ENCODE assay signal across 9 mouse cellular contexts in the genomic region with DNA sequence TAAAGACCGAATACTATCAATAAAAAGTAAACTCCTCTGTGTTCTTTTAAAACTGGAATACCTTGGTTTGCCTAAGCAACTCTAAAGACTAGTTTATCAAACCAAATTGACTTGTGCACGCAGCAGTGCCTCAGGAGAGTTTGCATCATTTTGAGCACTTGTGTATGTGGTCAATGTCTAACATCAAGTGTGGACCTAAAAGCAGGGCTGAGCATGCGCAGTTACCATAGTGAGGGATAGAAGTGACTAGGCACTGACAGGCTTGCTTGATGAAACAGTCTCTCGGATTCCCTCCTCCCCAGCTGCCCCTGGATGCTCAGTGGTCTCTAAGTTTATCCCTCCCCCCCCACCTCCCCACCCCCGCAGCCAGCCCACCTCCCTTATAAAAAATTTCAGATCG. TPM values are rescaled to one million over a fixed set of nuclear protein-coding genes. Genes with fewer than 3 reads are reported as not detected.
DNase-seq lines count a peak whose midpoint lies in the region; ATAC-seq and TF ChIP-seq lines count a peak whose summit lies in the region.
"Had no signal": no experiment of that assay in that cellular context is flagged by ENCODE, and none has a peak within 500 bp of the region (broad histone marks: within the 10 kb centered on the region; RNA-seq: fewer than 3 reads in every experiment).

No protein-coding gene starts in this region.

- H3K27ac ChIP-seq in lung, postnatal 0 days (ENCODE audit: low read length), result no peak overlapping the region
- no peak overlapping the region for H3K27ac ChIP-seq in intestine, postnatal 0 days (ENCODE audit: low read depth, low read length)
- no peak overlapping the region for H3K27ac ChIP-seq in stomach, embryonic 16.5 days (ENCODE audit: low read length)

- H3K4me2 ChIP-seq in lung, postnatal 0 days (replicated peaks; ENCODE audit: low read depth, low read length), result peak overlapping the region; percentile 86; the same call in 1 of the 2 replicates
- H3K4me2 ChIP-seq in intestine, postnatal 0 days (replicated peaks; ENCODE audit: low read depth), result peak overlapping the region; percentile 88
- H3K4me2 ChIP-seq in stomach, embryonic 16.5 days (ENCODE audit: low read depth, low read length), result peak overlapping the region; percentile 78

- H3K4me1 ChIP-seq in lung, postnatal 0 days (ENCODE audit: insufficient read depth, low read depth, low read length), result peaks cover 6% of the 10 kb centered on the region; the same call in 1 of the 2 replicates
- H3K4me1 ChIP-seq in intestine, postnatal 0 days (replicated peaks; ENCODE audit: control insufficient read depth, insufficient read depth, low read length), result no peaks in the 10 kb centered on the region
- peaks cover 3% of the 10 kb centered on the region; the same call in 1 of the 2 replicates for H3K4me1 ChIP-seq in stomach, embryonic 16.5 days (ENCODE audit: control insufficient read depth, insufficient read depth, low read length)

- no peak for ATAC-seq in lung, postnatal 0 days
- ATAC-seq in intestine, postnatal 0 days, result no peak
- ATAC-seq in stomach, embryonic 16.5 days (ENCODE audit: insufficient read depth, low FRiP score), result no peak
- ATAC-seq: activated CD4-positive, CD25-positive, alpha-beta regulatory T cell, adult 4 months had no signal

- WGBS in lung, postnatal 0 days, result 36% methylated on average over 6 of the region's 6 CpGs
- 59% methylated on average over 6 of the region's 6 CpGs for WGBS in intestine, postnatal 0 days
- WGBS in stomach, embryonic 16.5 days, result 45% methylated on average over 6 of the region's 6 CpGs

- no peaks in the 10 kb centered on the region for H3K9me3 ChIP-seq in lung, postnatal 0 days (ENCODE audit: low read length)
- H3K9me3 ChIP-seq in intestine, postnatal 0 days (ENCODE audit: control insufficient read depth), result no peaks in the 10 kb centered on the region
- H3K9me3 ChIP-seq in stomach, embryonic 16.5 days (replicated peaks; ENCODE audit: control insufficient read depth, low read length), result peaks cover 5% of the 10 kb centered on the region

- no peaks in the 10 kb centered on the region for H3K36me3 ChIP-seq in lung, postnatal 0 days (ENCODE audit: insufficient read depth, low read length)
- H3K36me3 ChIP-seq in intestine, postnatal 0 days (ENCODE audit: control insufficient read depth, insufficient read depth), result no peaks in the 10 kb centered on the region
- no peaks in the 10 kb centered on the region; the same call in 1 of the 2 replicates for H3K36me3 ChIP-seq in stomach, embryonic 16.5 days (ENCODE audit: control insufficient read depth, insufficient read depth, low read length)

- no peak overlapping the region for H3K9ac ChIP-seq in lung, postnatal 0 days (replicated peaks; ENCODE audit: low read depth)
- H3K9ac ChIP-seq in intestine, postnatal 0 days (ENCODE audit: low read depth, low read length), result no peak overlapping the region
- H3K9ac ChIP-seq in stomach, embryonic 16.5 days (ENCODE audit: low read length), result peak overlapping the region; percentile 58

- no peak for TF ChIP-seq EP300 in lung, postnatal 0 days (IDR thresholded peaks at IDR 0.05)

- DNase-seq in cerebellum, postnatal 10 days, result peak; percentile 29 to 32
- DNase-seq in cerebellum, postnatal 4 days (ENCODE audit: low spot score in 2 of 2), result no peak
- peak; percentile 40 for DNase-seq in lung, postnatal 0 days (ENCODE audit: low spot score)
- no peak for DNase-seq in lung, adult 18-20 months
- no peak for DNase-seq in frontal cortex, postnatal 36 days (ENCODE audit: low spot score in 2 of 2)
- DNase-seq in c-Kit-positive CD71-positive TER-119-positive erythroid progenitor cells, embryonic 14.5 days (ENCODE audit: low spot score), result no peak

- no peak for TF ChIP-seq CTCF in lung, postnatal 0 days (IDR thresholded peaks at IDR 0.05)
- no peak for TF ChIP-seq CTCF in intestine, postnatal 0 days (IDR thresholded peaks at IDR 0.05; ENCODE audit: low read depth)

- no peaks in the 10 kb centered on the region for H3K27me3 ChIP-seq in lung, postnatal 0 days (replicated peaks; ENCODE audit: insufficient read depth, low read length)
- no peaks in the 10 kb centered on the region for H3K27me3 ChIP-seq in intestine, postnatal 0 days (replicated peaks; ENCODE audit: control insufficient read depth, insufficient read depth, low read length)
- no peaks in the 10 kb centered on the region for H3K27me3 ChIP-seq in stomach, embryonic 16.5 days (ENCODE audit: control insufficient read depth, insufficient read depth, low read length)

- H3K4me3 ChIP-seq in lung, postnatal 0 days (ENCODE audit: low read depth, low read length), result no peak overlapping the region
- H3K4me3 ChIP-seq in intestine, postnatal 0 days (ENCODE audit: low read depth, low read length), result 0 out of 2 replicates have a peak overlapping the region, but pooled peaks have one; percentile 91
- peak overlapping the region; percentile 89 for H3K4me3 ChIP-seq in stomach, embryonic 16.5 days (replicated peaks; ENCODE audit: low read length)

RNA-seq across cellular contexts. Expression of gene Fat1, which starts 1.8 kb away (rescaled TPM):
- 7.2 and 7.3 TPM in 2 replicates for polyA plus RNA-seq in lung, postnatal 0 days (2015; fragmentation: Nextera tagmentation; extraction: Ambion mirVana)
- 10.4 and 10.7 TPM in 2 replicates for polyA plus RNA-seq in intestine, postnatal 0 days (2015; fragmentation: Nextera tagmentation; extraction: Ambion mirVana)
- polyA plus RNA-seq in stomach, embryonic 16.5 days (2015; fragmentation: Nextera tagmentation; extraction: Ambion mirVana), result 20.2 and 20.8 TPM in 2 replicates

Comparison
In these comparisons a context has a peak if more than half of its experiments do, and no peak if none do; other contexts are left out.
1. DNase-seq: peak in cerebellum, postnatal 10 days (2 of 2) and lung, postnatal 0 days (single experiment); none in cerebellum, postnatal 4 days (0 of 2), lung, adult 18-20 months (0 of 2), frontal cortex, postnatal 36 days (0 of 2) and c-Kit-positive CD71-positive TER-119-positive erythroid progenitor cells, embryonic 14.5 days (single experiment).
2. Peak in every context shown above with its lines, with median percentiles within 50 percentile points of each other: H3K4me2 ChIP-seq.